Mouse (Mus musculus): Measurements from ENCODE around the gene Cebpb. TPM values are rescaled to one million over a fixed set of nuclear protein-coding genes. Genes with fewer than 3 reads are reported as not detected.

Gene Cebpb
- polyA plus RNA-seq, 1 experiment from 2014 or later = 27.5 TPM

DNA sequence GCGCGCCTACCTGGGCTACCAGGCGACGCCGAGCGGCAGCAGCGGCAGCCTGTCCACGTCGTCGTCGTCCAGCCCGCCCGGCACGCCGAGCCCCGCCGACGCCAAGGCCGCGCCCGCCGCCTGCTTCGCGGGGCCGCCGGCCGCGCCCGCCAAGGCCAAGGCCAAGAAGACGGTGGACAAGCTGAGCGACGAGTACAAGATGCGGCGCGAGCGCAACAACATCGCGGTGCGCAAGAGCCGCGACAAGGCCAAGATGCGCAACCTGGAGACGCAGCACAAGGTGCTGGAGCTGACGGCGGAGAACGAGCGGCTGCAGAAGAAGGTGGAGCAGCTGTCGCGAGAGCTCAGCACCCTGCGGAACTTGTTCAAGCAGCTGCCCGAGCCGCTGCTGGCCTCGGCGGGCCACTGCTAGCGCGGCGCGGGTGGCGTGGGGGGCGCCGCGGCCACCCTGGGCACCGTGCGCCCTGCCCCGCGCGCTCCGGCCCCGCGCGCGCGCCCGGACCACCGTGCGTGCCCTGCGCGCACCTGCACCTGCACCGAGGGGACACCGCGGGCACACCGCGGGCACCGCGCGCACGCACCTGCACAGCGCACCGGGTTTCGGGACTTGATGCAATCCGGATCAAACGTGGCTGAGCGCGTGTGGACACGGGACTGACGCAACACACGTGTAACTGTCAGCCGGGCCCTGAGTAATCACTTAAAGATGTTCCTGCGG, 945 bp downstream of the Cebpb start, which contains the start of gene Tmem189:
Gene Tmem189 (minus strand): TSS at position 322 of the 718 bp plus-strand sequence.
- Histone ChIP-seq H3K4me2 (ENCODE audit: low read depth, low read length) (peak within 1 kb of the TSS; percentile 76), H3K4me1 (ENCODE audit: insufficient read depth) (peaks cover 22% of the 10 kb centered on the region), H3K4me3 (ENCODE audit: low read depth, low read length) (peak within 1 kb of the TSS; percentile 78), H3K9ac (replicated peaks) (peak within 1 kb of the TSS; percentile 95), H3K9me3 (ENCODE audit: low read length) (no peaks in the 10 kb centered on the region), H3K27ac (ENCODE audit: low read depth) (peak within 1 kb of the TSS; percentile 99), H3K27me3 (ENCODE audit: insufficient read depth, low read length) (peaks cover 3% of the 10 kb centered on the region; the same call in 1 of the 2 replicates), H3K36me3 (replicated peaks; ENCODE audit: insufficient read depth, low read length) (peaks cover 10% of the 10 kb centered on the region; the same call in 1 of the 2 replicates)
- peak; percentile 79 for DNase-seq
- TF ChIP-seq EP300 (IDR thresholded peaks at IDR 0.05; ENCODE audit: low read depth) = no peak
- WGBS (ENCODE audit: insufficient replicate concordance) = under 1% methylated on average over 75 of the region's 99 CpGs
- peak; percentile 22 for ATAC-seq

DNA sequence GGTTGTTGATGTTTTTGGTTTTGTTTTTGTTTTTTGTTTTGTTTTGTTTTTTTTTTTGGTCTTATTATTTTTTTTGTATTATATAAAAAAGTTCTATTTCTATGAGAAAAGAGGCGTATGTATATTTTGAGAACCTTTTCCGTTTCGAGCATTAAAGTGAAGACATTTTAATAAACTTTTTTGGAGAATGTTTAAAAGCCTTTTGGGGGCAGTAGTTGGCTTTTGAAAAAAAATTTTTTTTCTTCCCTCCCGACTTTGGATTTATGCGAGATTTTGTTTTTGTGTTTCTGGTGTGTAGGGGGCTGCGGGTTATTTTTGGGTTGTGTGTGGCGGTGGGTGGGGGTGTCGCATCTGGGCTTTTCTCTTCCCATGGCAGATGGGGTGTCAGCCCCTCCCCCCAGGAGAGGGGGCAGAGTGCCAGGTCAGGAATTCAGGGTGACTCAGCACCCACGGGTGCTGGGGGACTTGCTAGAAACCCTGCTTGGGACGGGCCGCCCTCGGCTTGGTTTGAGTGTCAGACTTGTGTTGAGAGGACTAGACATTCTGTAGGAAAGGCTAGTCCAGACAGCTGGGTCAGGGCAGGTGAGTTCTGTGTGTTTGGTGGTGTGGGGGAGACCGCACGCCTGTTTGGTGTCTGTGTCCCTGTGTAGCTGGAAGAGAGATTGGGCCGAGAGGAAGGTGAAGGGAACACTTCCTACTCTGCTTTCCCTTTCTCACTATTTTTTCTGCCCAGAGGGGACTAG, 1.7 kb downstream of the Cebpb start:
- DNase-seq = peak; percentile 57
- no peak for ATAC-seq
- Histone ChIP-seq H3K9me3 (ENCODE audit: low read length) (no peaks in the 10 kb centered on the region), H3K27ac (ENCODE audit: low read depth) (peak overlapping the region; percentile 99), H3K4me2 (ENCODE audit: low read depth, low read length) (peak overlapping the region; percentile 76), H3K27me3 (ENCODE audit: insufficient read depth, low read length) (peaks cover 3% of the 10 kb centered on the region; the same call in 1 of the 2 replicates), H3K36me3 (replicated peaks; ENCODE audit: insufficient read depth, low read length) (peaks cover 10% of the 10 kb centered on the region; the same call in 1 of the 2 replicates), H3K4me1 (ENCODE audit: insufficient read depth) (peaks cover 22% of the 10 kb centered on the region), H3K4me3 (ENCODE audit: low read depth, low read length) (peak overlapping the region; percentile 78), H3K9ac (replicated peaks) (peak overlapping the region; percentile 95)
- WGBS (ENCODE audit: insufficient replicate concordance) = 16% methylated on average over 15 of the region's 15 CpGs
- TF ChIP-seq EP300 (IDR thresholded peaks at IDR 0.05; ENCODE audit: low read depth) (no peak), CTCF (IDR thresholded peaks at IDR 0.05; ENCODE audit: low read depth) (no peak)

DNA sequence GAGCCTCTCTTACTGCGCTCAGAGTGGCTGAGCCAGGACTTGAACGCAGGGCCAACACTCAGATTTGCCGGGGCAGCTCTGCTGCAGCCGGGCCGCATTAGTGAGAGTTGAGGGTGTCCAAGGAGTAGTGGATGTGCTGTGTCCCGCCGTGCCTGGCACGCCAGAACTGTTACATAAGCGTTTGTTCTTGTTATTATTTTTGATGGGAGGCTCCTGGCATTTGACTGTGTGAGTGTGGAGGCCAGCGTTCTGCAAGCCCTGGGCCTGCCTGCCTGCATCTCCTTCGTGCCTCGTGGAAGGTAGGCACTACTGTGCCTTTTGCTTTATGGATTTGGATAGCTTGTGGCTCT, 2.2 kb downstream of the Cebpb start:
- peak overlapping the region; percentile 78 for H3K4me3 ChIP-seq (ENCODE audit: low read depth, low read length)
- H3K9me3 ChIP-seq (ENCODE audit: low read length) = no peaks in the 10 kb centered on the region
- DNase-seq (peak; percentile 27), ATAC-seq (no peak)
- no peak for TF ChIP-seq CTCF (IDR thresholded peaks at IDR 0.05; ENCODE audit: low read depth)
- no peak for TF ChIP-seq EP300 (IDR thresholded peaks at IDR 0.05; ENCODE audit: low read depth)
- H3K36me3 ChIP-seq (replicated peaks; ENCODE audit: insufficient read depth, low read length) = peaks cover 10% of the 10 kb centered on the region; the same call in 1 of the 2 replicates
- 57% methylated on average over 12 of the region's 12 CpGs for WGBS (ENCODE audit: insufficient replicate concordance)
- H3K4me1 ChIP-seq (ENCODE audit: insufficient read depth) = peaks cover 22% of the 10 kb centered on the region
- H3K4me2 ChIP-seq (ENCODE audit: low read depth, low read length) = peak overlapping the region; percentile 76
- H3K9ac ChIP-seq (replicated peaks) = peak overlapping the region; percentile 95
- peak overlapping the region; percentile 99 for H3K27ac ChIP-seq (ENCODE audit: low read depth)
- peaks cover 3% of the 10 kb centered on the region; the same call in 1 of the 2 replicates for H3K27me3 ChIP-seq (ENCODE audit: insufficient read depth, low read length)

GRCm38 (mm10) chr2:167691410-167691809, 2.7 kb downstream of the Cebpb start:
- H3K27me3 ChIP-seq (ENCODE audit: insufficient read depth, low read length) = peaks cover 3% of the 10 kb centered on the region; the same call in 1 of the 2 replicates
- WGBS (ENCODE audit: insufficient replicate concordance) = 80% methylated on average over 6 of the region's 6 CpGs

GRCm38 (mm10) chr2:167691871-167692661, 3.4 kb downstream of the Cebpb start:
- peak overlapping the region; percentile 99 for H3K27ac ChIP-seq (ENCODE audit: low read depth)
- H3K4me1 ChIP-seq (ENCODE audit: insufficient read depth) = peaks cover 21% of the 10 kb centered on the region
- TF ChIP-seq CTCF (IDR thresholded peaks at IDR 0.05; ENCODE audit: low read depth) = no peak
- peak overlapping the region; percentile 76 for H3K4me2 ChIP-seq (ENCODE audit: low read depth, low read length)
- H3K36me3 ChIP-seq (replicated peaks; ENCODE audit: insufficient read depth, low read length) = peaks cover 10% of the 10 kb centered on the region; the same call in 1 of the 2 replicates
- DNase-seq (no peak), ATAC-seq (no peak)
- H3K9ac ChIP-seq (replicated peaks) = peak overlapping the region; percentile 95
- peaks cover 3% of the 10 kb centered on the region; the same call in 1 of the 2 replicates for H3K27me3 ChIP-seq (ENCODE audit: insufficient read depth, low read length)
- peak overlapping the region; percentile 78 for H3K4me3 ChIP-seq (ENCODE audit: low read depth, low read length)
- 74% methylated on average over 14 of the region's 14 CpGs for WGBS (ENCODE audit: insufficient replicate concordance)
- no peaks in the 10 kb centered on the region for H3K9me3 ChIP-seq (ENCODE audit: low read length)

More at GRCm38 (mm10) chr2:167691410-167691809, 2.7 kb downstream of the Cebpb start:
- peaks cover 22% of the 10 kb centered on the region for H3K4me1 ChIP-seq (ENCODE audit: insufficient read depth)
- peak overlapping the region; percentile 95 for H3K9ac ChIP-seq (replicated peaks)
- no peak for DNase-seq
- H3K4me2 ChIP-seq (ENCODE audit: low read depth, low read length) = peak overlapping the region; percentile 76
- TF ChIP-seq EP300 (IDR thresholded peaks at IDR 0.05; ENCODE audit: low read depth) (no peak), CTCF (IDR thresholded peaks at IDR 0.05; ENCODE audit: low read depth) (no peak)
- peak overlapping the region; percentile 78 for H3K4me3 ChIP-seq (ENCODE audit: low read depth, low read length)
- H3K9me3 ChIP-seq (ENCODE audit: low read length) = no peaks in the 10 kb centered on the region
- peaks cover 10% of the 10 kb centered on the region; the same call in 1 of the 2 replicates for H3K36me3 ChIP-seq (replicated peaks; ENCODE audit: insufficient read depth, low read length)
- no peak for ATAC-seq
- peak overlapping the region; percentile 99 for H3K27ac ChIP-seq (ENCODE audit: low read depth)

Data from liver, postnatal 0 days (tissue).